20 mouse cellular contexts compared by ENCODE assay signal in genomic region chr4:107995727-107996126, GRCm38 (mm10). TPM values are rescaled to one million over a fixed set of nuclear protein-coding genes. Genes with fewer than 3 reads are reported as not detected.
"Had no signal": no experiment of that assay in that cellular context is flagged by ENCODE, and none has a peak within 500 bp of the region (broad histone marks: within the 10 kb centered on the region; RNA-seq: fewer than 3 reads in every experiment).

No protein-coding gene starts in this region.

- H3K27me3 ChIP-seq: neural tube, embryonic 15.5 days had no signal

- H3K9me3 ChIP-seq: limb, embryonic 12.5 days; liver, embryonic 15.5 days; midbrain, embryonic 12.5 days; neural tube, embryonic 15.5 days had no signal

- DNase-seq: kidney, adult 2 months; kidney, postnatal 25 days; layer of hippocampus, postnatal 36 days; lung, adult 2 months; lung, postnatal 36 days; right cerebral cortex, adult 18-20 months; right cerebral cortex, postnatal 25 days; thymus, postnatal 36 days had no signal

- H3K9ac ChIP-seq: limb, embryonic 12.5 days; liver, embryonic 15.5 days; midbrain, embryonic 12.5 days; neural tube, embryonic 15.5 days had no signal

- H3K4me1 ChIP-seq: liver, embryonic 15.5 days had no signal

- ATAC-seq: intestine, embryonic 16.5 days; lung, postnatal 0 days had no signal

- H3K27ac ChIP-seq: limb, embryonic 12.5 days; liver, embryonic 15.5 days; midbrain, embryonic 12.5 days; neural tube, embryonic 15.5 days had no signal

- H3K4me2 ChIP-seq: limb, embryonic 12.5 days; liver, embryonic 11.5 days; liver, embryonic 15.5 days; midbrain, embryonic 12.5 days; neural tube, embryonic 15.5 days had no signal

- H3K4me3 ChIP-seq: limb, embryonic 12.5 days; liver, embryonic 15.5 days; midbrain, embryonic 12.5 days; neural tube, embryonic 15.5 days had no signal

- H3K36me3 ChIP-seq: limb, embryonic 12.5 days; liver, embryonic 15.5 days; midbrain, embryonic 12.5 days; neural tube, embryonic 15.5 days had no signal

RNA-seq across cellular contexts. Expression of gene Slc1a7, which starts 27.6 kb away (rescaled TPM):
- total RNA-seq: megakaryocyte progenitor cell, adult 5-6 weeks; midbrain, postnatal 0 days had no signal
- polyA plus RNA-seq: kidney, embryonic 16.5 days; limb, embryonic 12.5 days; liver, embryonic 11.5 days; liver, embryonic 15.5 days; midbrain, embryonic 12.5 days; neural tube, embryonic 11.5 days; neural tube, embryonic 15.5 days; thymus, postnatal 0 days had no signal
